Mouse (Mus musculus) left cerebral cortex, adult 2 months (tissue): Measurements from ENCODE around the gene Slc9a2. TPM values are rescaled to one million over a fixed set of nuclear protein-coding genes. Genes with fewer than 3 reads are reported as not detected.

Source experiments
- DNase-seq, 2 experiments: peaks; one replicate each; pipeline ENCODE4 v3.0.0; 2021 to 2022; ENCODE audit warnings: low spot score in 2 of 2, mixed read lengths in 1 of 2; ENCODE audit errors: extremely low spot score in 1 of 2
- H3K27ac ChIP-seq: fragments of 200-600 bp; 2 replicates; pipeline ENCODE4 v1.8.1; 2022
- H3K4me3 ChIP-seq: fragments of 200-600 bp; 2 replicates; pipeline ENCODE4 v1.8.1; 2022
- CTCF ChIP-seq: fragments of 200-600 bp; IDR thresholded peaks from 2 replicates; pipeline ENCODE4 v1.8.1; 2022; ENCODE audit warnings: antibody characterized with exemption, mild to moderate bottlenecking, moderate library complexity
- intact Hi-C: fragments of 180-260 bp; cut with DNase I; formaldehyde crosslinking; loops from one replicate; pipeline ENCODE4 v1.15.1; 2025
- long read RNA-seq, 2 experiments: library from polyadenylated mRNA; stranded (forward); transcript quantifications; one replicate each; pipeline ENCODE4 v2.0.0; 2021; ENCODE audit warnings: borderline mapping rate in 2 of 2
- total RNA-seq, 2 experiments: library from RNA; stranded (reverse); gene quantifications; 2 replicates each; pipeline ENCODE4 v1.2.3; 2021

Gene Slc9a2
- 1 to 10 TPM; 3.2 to 3.6 TPM for total RNA-seq
- long read RNA-seq, experiment 1, full-length matches to known transcripts, result 7 of 9 reads
- long read RNA-seq, experiment 1, partial matches to known transcripts, result 1 of 9 reads
- long read RNA-seq, experiment 1, other reads (novel, unspliced or antisense), result 1 of 9 reads
- long read RNA-seq, experiment 2, full-length matches to known transcripts, result 8 of 9 reads
- long read RNA-seq, experiment 2, partial matches to known transcripts, result 1 of 9 reads
- long read RNA-seq, experiment 2, other reads (novel, unspliced or antisense), result 0 of 9 reads

DNA sequence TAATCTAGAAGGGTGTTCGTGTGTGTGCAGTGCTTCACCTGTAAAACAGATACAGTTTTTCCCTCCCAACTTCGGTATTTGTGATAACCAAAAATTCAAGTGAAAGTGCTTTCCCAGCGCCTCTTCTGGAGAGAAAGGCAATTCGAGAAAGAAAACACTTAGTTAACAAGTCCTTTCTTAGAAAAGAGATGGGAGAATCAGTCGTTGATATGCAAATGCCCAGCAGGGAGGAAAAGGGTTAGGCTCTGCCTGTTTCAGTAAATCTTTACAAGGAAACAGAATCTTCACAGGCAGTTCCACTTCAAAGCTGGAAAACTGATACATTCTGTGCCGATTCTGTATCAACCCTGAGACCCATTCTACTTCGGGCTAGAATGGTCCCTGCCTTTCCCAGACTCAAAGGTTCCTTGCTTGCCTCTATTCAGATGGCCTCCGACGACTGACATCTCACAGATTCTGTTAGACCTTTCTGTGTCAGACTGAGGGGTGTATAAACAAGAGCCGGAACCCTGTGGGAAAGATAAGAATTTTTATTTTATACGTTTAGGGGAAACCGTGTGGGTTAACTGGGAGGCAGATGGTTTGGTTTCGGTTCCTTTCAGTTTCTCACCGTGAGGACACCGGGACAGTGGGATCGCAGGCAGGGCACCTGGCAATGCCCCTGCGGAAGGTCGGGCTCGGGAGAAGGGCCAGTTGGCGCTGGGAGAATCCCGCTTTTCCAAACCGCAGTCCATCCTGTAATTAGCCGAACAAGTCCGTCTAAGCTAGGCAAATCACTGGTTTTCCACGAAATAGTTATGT lies at the start of gene Slc9a2:
Slc9a2 (plus strand) TSS at position 508 of the 801 bp plus-strand sequence.
- DNase-seq, result no peak
- H3K27ac ChIP-seq, result peak within 1 kb of the TSS; percentile 28
- no peak for TF ChIP-seq CTCF

DNA sequence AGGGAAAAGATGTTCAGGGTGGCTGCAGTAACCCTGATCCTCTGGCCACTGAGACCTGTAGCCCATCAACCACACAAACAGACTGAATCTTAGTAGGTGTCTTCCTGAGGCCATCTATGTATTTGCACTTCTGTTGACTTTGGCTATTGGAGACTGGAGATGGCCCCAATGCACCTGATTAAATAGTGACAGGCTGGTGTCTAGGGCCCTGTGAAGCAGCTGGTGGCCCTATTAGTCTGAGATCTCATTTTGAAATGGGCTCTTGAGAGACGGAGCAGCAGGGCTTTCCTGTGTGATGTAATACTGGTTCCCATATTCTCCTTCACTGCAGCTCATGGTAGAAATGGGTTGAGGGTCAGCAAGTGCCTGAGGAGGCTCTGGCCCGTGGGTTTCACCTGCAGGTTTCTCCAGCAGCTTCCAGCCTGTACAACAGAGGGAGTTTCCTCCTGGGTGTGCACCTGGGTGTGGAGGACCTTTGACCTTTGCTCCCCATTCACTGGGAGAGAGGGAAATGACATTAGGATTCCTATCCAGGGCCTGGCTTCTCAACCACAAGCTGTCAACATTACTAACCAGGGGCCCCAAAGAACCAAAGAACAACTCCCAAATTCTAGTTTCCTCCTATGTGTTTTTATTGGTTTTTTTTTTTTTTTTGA lies 47.8 kb upstream of the Slc9a2 start:
- no peak overlapping the region for H3K4me3 ChIP-seq
- no peak for TF ChIP-seq CTCF
- intact Hi-C loops, result no loop called here
- DNase-seq, result no peak
- no peak overlapping the region for H3K27ac ChIP-seq

More for the DNA sequence above, at the start of gene Slc9a2:
- peak within 1 kb of the TSS; percentile 60 for H3K4me3 ChIP-seq
- intact Hi-C loops, result no loop called here

DNA sequence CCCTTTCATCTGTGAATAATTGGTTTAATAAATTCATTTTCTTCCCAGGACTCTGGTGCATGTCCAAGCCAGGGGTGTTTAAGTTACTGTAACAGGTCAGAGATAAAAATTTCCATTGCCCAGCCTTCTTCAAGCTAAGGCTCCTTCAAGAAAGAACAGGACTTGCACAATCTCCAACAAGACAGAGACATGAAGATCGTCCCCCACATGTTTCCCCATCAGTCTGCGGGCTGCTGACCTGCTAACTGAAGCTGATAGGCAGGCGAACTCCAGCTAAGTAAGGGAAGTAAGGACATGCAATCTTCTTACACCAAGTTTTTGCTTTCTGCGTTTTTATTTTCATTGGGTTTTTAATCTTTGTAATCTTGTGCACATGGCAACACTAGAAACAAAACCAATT lies 45.8 kb upstream of the Slc9a2 start:
- no peak for DNase-seq
- intact Hi-C loops, result no loop called here
- TF ChIP-seq CTCF, result no peak
- Histone ChIP-seq H3K27ac (peak overlapping the region; percentile 34; the same call in 1 of the 2 replicates), H3K4me3 (no peak overlapping the region)

DNA sequence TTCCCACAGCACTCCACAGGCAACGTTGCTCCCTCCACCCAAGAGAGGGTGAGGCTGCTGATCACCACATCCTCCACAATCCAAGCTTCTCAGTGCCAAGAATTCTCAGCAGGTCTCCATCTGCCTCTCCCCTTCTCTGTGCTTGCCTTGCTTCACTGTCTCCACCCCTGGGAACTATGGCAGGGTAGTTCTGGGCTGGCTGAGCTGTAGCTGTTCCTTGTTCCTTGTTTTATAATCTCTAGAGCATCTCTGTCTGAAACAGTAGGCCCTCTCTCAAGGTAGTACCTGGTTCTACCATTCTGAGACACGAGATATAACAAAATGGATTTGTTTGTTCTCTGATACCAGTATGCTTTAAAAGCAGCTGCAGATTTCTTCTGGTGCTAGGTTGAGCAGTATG lies 32.1 kb upstream of the Slc9a2 start:
- Histone ChIP-seq H3K27ac (no peak overlapping the region), H3K4me3 (no peak overlapping the region)
- TF ChIP-seq CTCF, result no peak
- intact Hi-C loops, result no loop called here
- DNase-seq, result no peak

DNA sequence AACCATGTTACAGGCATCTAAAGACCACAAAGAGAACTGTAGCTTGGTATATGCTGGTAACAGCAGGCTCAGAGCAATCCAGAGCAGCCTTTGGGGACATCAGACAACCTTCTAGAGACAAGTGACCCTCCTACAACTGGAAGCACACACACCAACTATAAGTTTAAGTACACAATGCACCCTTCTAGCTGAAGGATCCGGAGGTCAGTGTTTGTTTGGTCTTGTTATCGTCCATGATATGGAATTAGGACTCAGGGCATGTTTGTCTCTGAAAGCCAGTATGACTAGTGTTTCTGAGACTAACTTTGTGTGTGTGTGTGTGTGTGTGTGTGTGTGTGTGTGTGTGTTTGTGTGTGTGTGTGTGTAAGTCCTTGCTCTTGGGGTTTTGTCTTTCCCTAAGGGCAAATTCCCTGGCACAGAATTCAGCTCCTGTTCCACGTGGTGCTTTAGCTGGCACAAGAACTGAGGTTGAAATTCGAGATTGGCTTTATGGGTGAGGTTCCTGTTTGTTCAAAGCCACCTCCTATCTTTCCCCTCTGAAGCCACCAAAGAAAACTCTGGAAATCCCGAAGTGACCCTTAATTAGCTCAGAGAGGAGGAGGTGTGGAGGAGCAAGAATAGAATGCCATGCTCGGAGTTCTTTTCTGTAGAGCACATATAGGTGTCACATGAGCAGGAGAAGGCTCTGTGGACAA lies 29.4 kb upstream of the Slc9a2 start:
- TF ChIP-seq CTCF, result no peak
- H3K27ac ChIP-seq, result peak overlapping the region; percentile 32; the same call in 1 of the 2 replicates
- DNase-seq, result no peak
- intact Hi-C loops, result loop anchor here (10.0 kb wide), 1 partner anchor 536 kb away; no protein-coding TSS in a partner anchor
- no peak overlapping the region for H3K4me3 ChIP-seq

DNA sequence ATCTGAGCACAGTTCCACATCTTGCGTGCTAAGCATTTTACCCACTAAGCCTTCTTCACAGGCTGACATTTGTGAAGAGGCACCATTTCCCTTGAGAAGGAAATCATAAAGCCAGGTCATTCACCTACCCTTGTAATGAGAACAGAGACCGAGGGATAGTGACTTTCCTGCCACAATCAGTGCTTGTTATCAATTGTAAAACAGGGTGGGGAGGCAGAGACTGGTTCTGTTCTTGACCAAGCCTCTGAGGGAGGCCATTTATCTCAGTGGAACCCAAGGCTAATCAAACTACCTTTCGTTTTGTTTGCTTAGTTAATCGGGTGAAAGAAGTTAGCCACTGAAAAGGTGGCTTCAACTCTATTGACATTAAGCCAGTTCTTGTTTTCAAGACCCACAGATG lies 23.3 kb upstream of the Slc9a2 start:
- intact Hi-C loops, result loop anchor here (1.0 to 10.0 kb wide), 2 partner anchors 276 to 542 kb away; no protein-coding TSS in a partner anchor
- no peak for DNase-seq
- no peak overlapping the region for H3K4me3 ChIP-seq
- TF ChIP-seq CTCF, result no peak
- H3K27ac ChIP-seq, result no peak overlapping the region

DNA sequence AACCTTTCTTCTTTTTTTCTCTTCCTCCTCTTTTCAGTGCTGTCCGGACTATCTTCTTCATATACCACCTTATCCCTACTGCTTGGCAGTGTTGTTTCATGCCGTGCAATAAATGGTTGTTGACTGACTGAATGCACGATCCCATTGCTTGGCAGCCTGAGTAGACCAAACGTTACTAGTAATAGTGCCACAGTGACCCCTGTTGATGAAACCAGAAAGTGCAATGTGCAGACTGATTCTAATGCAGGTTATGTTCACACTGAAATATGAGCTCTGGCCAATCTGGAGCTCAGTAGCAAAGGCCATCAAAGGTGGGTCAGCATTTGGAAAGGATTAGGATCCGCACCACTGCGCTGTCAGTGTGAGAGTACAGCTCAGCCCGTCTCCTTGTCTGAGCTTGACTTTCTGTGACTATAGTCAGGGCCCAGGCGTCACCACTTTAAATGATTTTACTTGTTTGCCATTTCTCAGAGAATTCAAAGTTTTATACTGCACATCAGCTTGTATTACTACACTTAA lies 22.3 kb upstream of the Slc9a2 start:
- H3K4me3 ChIP-seq, result no peak overlapping the region
- peak; percentile 51 to 73 for DNase-seq
- H3K27ac ChIP-seq, result no peak overlapping the region
- intact Hi-C loops, result loop anchor here (1.0 to 10.0 kb wide), 3 partner anchors 79 to 543 kb away; no protein-coding TSS in a partner anchor
- peak; percentile 82 for TF ChIP-seq CTCF

DNA sequence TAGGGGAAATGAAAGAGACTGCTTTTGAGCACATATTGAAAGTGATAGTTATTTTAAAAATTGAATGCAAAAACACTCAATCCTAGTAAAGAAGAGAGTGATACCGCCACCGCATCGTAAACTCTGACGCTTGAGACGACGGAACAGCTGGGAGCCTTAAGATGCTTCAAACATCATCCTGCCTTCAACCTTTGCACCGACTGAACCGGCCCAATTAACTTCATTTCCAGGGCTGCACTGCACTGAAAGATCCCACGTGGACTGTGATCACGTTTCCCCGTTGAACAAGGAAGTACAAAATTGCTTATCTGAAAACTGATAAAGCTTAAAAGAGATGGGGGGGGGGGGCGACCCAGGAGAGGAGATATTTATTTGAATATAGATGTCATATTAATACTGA lies 21.4 kb upstream of the Slc9a2 start:
- intact Hi-C loops, result loop anchor here (2.0 to 10.0 kb wide), 2 partner anchors 80 to 544 kb away; no protein-coding TSS in a partner anchor

DNA sequence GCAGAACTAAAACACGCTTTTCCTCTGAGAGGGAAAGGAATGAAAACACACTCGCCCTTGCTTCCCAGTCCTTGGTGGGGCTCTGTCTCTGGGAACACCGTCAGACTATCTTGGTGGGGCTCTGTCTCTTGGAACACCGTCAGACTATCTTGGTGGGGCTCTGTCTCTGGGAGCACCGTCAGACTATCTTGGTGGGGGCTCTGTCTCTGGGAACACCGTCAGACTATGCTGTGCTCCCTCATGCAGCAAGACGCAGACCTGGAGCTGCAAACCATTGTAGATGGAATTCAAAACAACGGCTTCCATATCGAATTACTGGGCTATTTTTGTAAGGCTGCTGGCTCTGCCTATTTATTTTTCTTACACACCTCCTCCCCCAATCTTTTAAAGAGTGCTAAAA lies 20.9 kb upstream of the Slc9a2 start:
- intact Hi-C loops, result loop anchor here (2.0 to 10.0 kb wide), 2 partner anchors 81 to 545 kb away; no protein-coding TSS in a partner anchor

More for the DNA sequence above, 21.4 kb upstream of the Slc9a2 start:
- DNase-seq, result no peak
- Histone ChIP-seq H3K4me3 (no peak overlapping the region), H3K27ac (no peak overlapping the region)
- no peak for TF ChIP-seq CTCF

DNA sequence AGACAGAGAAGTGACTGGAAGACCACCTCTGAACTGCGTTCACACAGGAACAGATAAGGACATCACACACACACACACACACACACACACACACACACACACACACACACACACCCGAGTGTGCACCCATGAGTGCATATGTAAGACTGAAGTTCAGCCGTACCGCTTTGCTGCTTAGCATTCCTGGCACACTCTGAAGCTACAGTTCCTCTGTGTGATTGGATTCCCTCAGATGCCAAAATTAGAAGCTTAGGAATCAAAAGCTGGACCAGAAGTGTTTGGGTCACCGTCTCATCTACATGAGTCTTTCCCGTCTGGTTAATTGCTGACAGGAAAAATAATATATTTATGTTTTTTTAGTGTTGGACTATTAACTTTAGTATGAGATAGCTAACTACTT lies 19.5 kb upstream of the Slc9a2 start:
- intact Hi-C loops, result no loop called here

More for the DNA sequence above, 20.9 kb upstream of the Slc9a2 start:
- no peak for TF ChIP-seq CTCF
- Histone ChIP-seq H3K27ac (no peak overlapping the region), H3K4me3 (no peak overlapping the region)
- DNase-seq, result no peak

More for the DNA sequence above, 19.5 kb upstream of the Slc9a2 start:
- DNase-seq, result no peak
- Histone ChIP-seq H3K4me3 (no peak overlapping the region), H3K27ac (no peak overlapping the region)
- TF ChIP-seq CTCF, result no peak
